ENCODE assay signal across 17 mouse cellular contexts in the genomic region with DNA sequence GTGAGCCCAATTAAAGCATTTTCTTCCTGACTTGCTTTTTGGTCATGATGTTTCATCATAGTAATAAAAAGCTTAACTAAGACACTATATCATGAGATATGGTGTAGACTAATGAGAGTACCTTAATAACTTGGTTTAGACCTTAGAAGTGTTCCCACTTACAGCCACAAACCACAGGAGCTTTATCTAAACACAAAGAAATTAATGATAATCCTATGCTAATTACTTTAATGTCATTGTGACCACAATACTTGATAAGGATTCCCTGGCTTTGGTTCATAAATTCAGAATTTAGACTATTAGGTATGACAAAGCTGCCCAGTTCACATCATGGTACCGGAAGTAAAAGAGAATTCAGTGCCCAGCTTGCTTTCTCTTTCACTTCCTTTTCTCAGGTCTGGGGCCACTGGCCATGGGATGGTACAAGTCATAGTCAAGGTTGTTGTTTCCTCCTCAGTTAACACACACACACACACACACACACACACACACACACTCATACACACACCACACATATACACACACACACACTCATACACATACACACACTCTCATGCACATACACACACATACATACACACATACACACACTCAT. TPM values are rescaled to one million over a fixed set of nuclear protein-coding genes. Genes with fewer than 3 reads are reported as not detected.
DNase-seq lines count a peak whose midpoint lies in the region; ATAC-seq lines count a peak whose summit lies in the region.
"Had no signal": no experiment of that assay in that cellular context is flagged by ENCODE, and none has a peak within 500 bp of the region (broad histone marks: within the 10 kb centered on the region; RNA-seq: fewer than 3 reads in every experiment).

No protein-coding gene starts in this region.

- peak; percentile 56 to 61 for DNase-seq in spleen, postnatal 36 days (ENCODE audit: low spot score in 2 of 2)
- no peak for DNase-seq in spleen, postnatal 14 days (ENCODE audit: low spot score in 2 of 2)
- DNase-seq in urinary bladder, postnatal 10 days (ENCODE audit: low spot score): no peak
- DNase-seq in adrenal gland, adult 8-10 months: no peak
- DNase-seq in heart, postnatal 10 days: no peak
- DNase-seq: cerebellum, adult 11 months; cerebellum, adult 9-11 months; gastrocnemius, postnatal 25 days; kidney, adult 11 months; kidney, postnatal 4 days; thymus, postnatal 36 days had no signal

- peak; percentile 86 for ATAC-seq in common myeloid progenitor, adult 5-6 weeks (replicated peaks; ENCODE audit: low read depth, poor library complexity, severe bottlenecking)
- peak; percentile 78 for ATAC-seq in megakaryocyte-erythroid progenitor cell, adult 5-6 weeks (replicated peaks; ENCODE audit: low FRiP score, low TSS enrichment, poor library complexity, severe bottlenecking)
- ATAC-seq: midbrain, embryonic 15.5 days had no signal

- intact Hi-C loops in heart, postnatal 10 days (cut with DNase I): no loop called here

RNA-seq across cellular contexts. Expression of a gene that starts 10.4 kb away (rescaled TPM):
- total RNA-seq in common myeloid progenitor, adult 5-6 weeks (2017): 46.4 and 52.0 TPM in 2 replicates
- total RNA-seq in megakaryocyte-erythroid progenitor cell, adult 5-6 weeks (2014; fragmentation: Nextera tagmentation): 18.0 and 24.7 TPM in 2 replicates
- total RNA-seq in megakaryocyte-erythroid progenitor cell, adult 5-6 weeks (2017): 27.8 and 50.5 TPM in 2 replicates
- total RNA-seq in adrenal gland, adult 8-10 months (2022): 10 to 100 TPM in 2 of 4 experiments, 1 to 10 TPM in 2; 8.2 to 12.6 (median 10.2) TPM
- total RNA-seq in heart, postnatal 10 days (2021): 1 to 10 TPM; 7.4 to 8.3 TPM

RNA-seq across cellular contexts. Expression of a gene that starts 11.1 kb away (rescaled TPM):
- not detected in 2 replicates for total RNA-seq in common myeloid progenitor, adult 5-6 weeks (2017)
- total RNA-seq in megakaryocyte-erythroid progenitor cell, adult 5-6 weeks (2014; fragmentation: Nextera tagmentation): not detected in 2 replicates
- total RNA-seq in megakaryocyte-erythroid progenitor cell, adult 5-6 weeks (2017): not detected in 2 replicates
- total RNA-seq in adrenal gland, adult 8-10 months (2022): not detected
- total RNA-seq in heart, postnatal 10 days (2021): not detected
- total RNA-seq: adrenal gland, adult 18-20 months; adrenal gland, postnatal 4 days; gastrocnemius, postnatal 25 days; left cerebral cortex, postnatal 14 days had no signal

Comparison
In these comparisons a context has a peak if more than half of its experiments do, and no peak if none do; other contexts are left out.
1. DNase-seq: peak in spleen, postnatal 36 days (2 of 2); none in spleen, postnatal 14 days (0 of 2), urinary bladder, postnatal 10 days (single experiment), adrenal gland, adult 8-10 months (single experiment) and heart, postnatal 10 days (0 of 2).